Mouse (Mus musculus): ENCODE results near the gene Tmem40. TPM values are rescaled to one million over a fixed set of nuclear protein-coding genes. Genes with fewer than 3 reads are reported as not detected.
A peak's percentile ranks its signal among the peaks of the same experiment; 100 is the strongest.

The Tmem40 gene
- 1 to 10 TPM in 1 of 4 experiments, under 1 TPM in 3; 0.41 to 1.0 (median 0.60) TPM for total RNA-seq (2022)

GRCm38 (mm10) chr6:115761995-115762756, at the start of gene Tmem40:
Gene Tmem40 (minus strand): TSS chr6:115762410.
- DNase-seq (ENCODE audit: low spot score) = no peak

- DNase-seq (ENCODE audit: low spot score) = no peak
Measured at GRCm38 (mm10) chr6:115811606-115812005, 49.4 kb upstream of the Tmem40 start.

GRCm38 (mm10) chr6:115808488-115809231, 46.5 kb upstream of the Tmem40 start, which contains the start of gene Rpl32:
Gene Rpl32 (minus strand): TSS chr6:115808747.
- DNase-seq (ENCODE audit: low spot score) = peak; percentile 91

- DNase-seq (ENCODE audit: low spot score) = no peak
Measured at GRCm38 (mm10) chr6:115808196-115808487, 45.9 kb upstream of the Tmem40 start.

- no peak for DNase-seq (ENCODE audit: low spot score)
Measured at GRCm38 (mm10) chr6:115807464-115808195, 45.4 kb upstream of the Tmem40 start.

GRCm38 (mm10) chr6:115804432-115805192, 42.4 kb upstream of the Tmem40 start:
- no peak for DNase-seq (ENCODE audit: low spot score)

GRCm38 (mm10) chr6:115803541-115804382, 41.6 kb upstream of the Tmem40 start:
- peak; percentile 48 for DNase-seq (ENCODE audit: low spot score)

GRCm38 (mm10) chr6:115801811-115802210, 39.6 kb upstream of the Tmem40 start:
- DNase-seq (ENCODE audit: low spot score) = no peak

- DNase-seq (ENCODE audit: low spot score) = no peak
Measured at GRCm38 (mm10) chr6:115792691-115793215, 30.5 kb upstream of the Tmem40 start.

GRCm38 (mm10) chr6:115791842-115792686, 29.9 kb upstream of the Tmem40 start:
- no peak for DNase-seq (ENCODE audit: low spot score)

- no peak for DNase-seq (ENCODE audit: low spot score)
Measured at GRCm38 (mm10) chr6:115791016-115791415, 28.8 kb upstream of the Tmem40 start.

GRCm38 (mm10) chr6:115782781-115783180, 20.6 kb upstream of the Tmem40 start:
- no peak for DNase-seq (ENCODE audit: low spot score)

GRCm38 (mm10) chr6:115776363-115776762, 14.2 kb upstream of the Tmem40 start:
- DNase-seq (ENCODE audit: low spot score) = no peak

GRCm38 (mm10) chr6:115775838-115776237, 13.6 kb upstream of the Tmem40 start:
- peak; percentile 54 for DNase-seq (ENCODE audit: low spot score)

GRCm38 (mm10) chr6:115774501-115774921, 12.3 kb upstream of the Tmem40 start, which contains the start of gene Cand2:
Gene Cand2 (plus strand): TSS chr6:115774538.
- DNase-seq (ENCODE audit: low spot score) = no peak

GRCm38 (mm10) chr6:115773966-115774413, 11.8 kb upstream of the Tmem40 start:
- no peak for DNase-seq (ENCODE audit: low spot score)

GRCm38 (mm10) chr6:115772604-115773003, 10.4 kb upstream of the Tmem40 start:
- DNase-seq (ENCODE audit: low spot score) = no peak

GRCm38 (mm10) chr6:115772201-115772600, 10.0 kb upstream of the Tmem40 start:
- no peak for DNase-seq (ENCODE audit: low spot score)

GRCm38 (mm10) chr6:115770852-115771251, 8.6 kb upstream of the Tmem40 start:
- DNase-seq (ENCODE audit: low spot score) = no peak

All from heart, adult 8-10 months (tissue).